ENCODE assay signal across 8 mouse cellular contexts in genomic region chr11:100640159-100640906, GRCm38 (mm10). TPM values are rescaled to one million over a fixed set of nuclear protein-coding genes. Genes with fewer than 3 reads are reported as not detected.
DNase-seq lines count a peak whose midpoint lies in the region; ATAC-seq and TF ChIP-seq lines count a peak whose summit lies in the region.

No protein-coding gene starts in this region.

- peak; percentile 73 for DNase-seq in lung, embryonic 14.5 days
- no peak for DNase-seq in lung, adult 18-20 months
- peak; percentile 57 to 61 for DNase-seq in cerebellum, postnatal 36 days
- DNase-seq in kidney, postnatal 14 days: peak; percentile 31
- DNase-seq in splenic B cell, adult 2 months (ENCODE audit: low read depth, low spot score): peak; percentile 59

- 9% methylated on average over 52 of the region's 52 CpGs for WGBS in lung, embryonic 14.5 days
- 7% methylated on average over 52 of the region's 52 CpGs for WGBS in heart, embryonic 13.5 days

- H3K9me3 ChIP-seq in lung, embryonic 14.5 days (ENCODE audit: low read depth, low read length): no peaks in the 10 kb centered on the region
- H3K9me3 ChIP-seq in heart, embryonic 13.5 days: no peaks in the 10 kb centered on the region

- no peaks in the 10 kb centered on the region for H3K4me1 ChIP-seq in lung, embryonic 14.5 days (ENCODE audit: insufficient read depth)
- H3K4me1 ChIP-seq in heart, embryonic 13.5 days: peaks cover 11% of the 10 kb centered on the region

- peaks cover 22% of the 10 kb centered on the region for H3K27me3 ChIP-seq in lung, embryonic 14.5 days (ENCODE audit: insufficient read depth, low read length)
- peaks cover 74% of the 10 kb centered on the region for H3K27me3 ChIP-seq in heart, embryonic 13.5 days (replicated peaks)
- peaks cover 2% of the 10 kb centered on the region; the same call in 1 of the 2 replicates for H3K27me3 ChIP-seq in splenic B cell, adult 2 months (ENCODE audit: control insufficient read depth, insufficient read depth, low read length, poor library complexity, severe bottlenecking)

- peak overlapping the region; percentile 34 for H3K4me3 ChIP-seq in lung, embryonic 14.5 days (ENCODE audit: low read depth, low read length)
- peak overlapping the region; percentile 52 for H3K4me3 ChIP-seq in heart, embryonic 13.5 days

- no peaks in the 10 kb centered on the region for H3K36me3 ChIP-seq in lung, embryonic 14.5 days (ENCODE audit: insufficient read depth)
- H3K36me3 ChIP-seq in heart, embryonic 13.5 days: no peaks in the 10 kb centered on the region
- H3K36me3 ChIP-seq in splenic B cell, adult 2 months (ENCODE audit: control insufficient read depth, insufficient read depth, low read length, poor library complexity, severe bottlenecking): no peaks in the 10 kb centered on the region

- no peak overlapping the region for H3K27ac ChIP-seq in lung, embryonic 14.5 days (ENCODE audit: low read depth)
- H3K27ac ChIP-seq in heart, embryonic 13.5 days (replicated peaks): no peak overlapping the region

- peak; percentile 21; the same call in 1 of the 2 replicates for ATAC-seq in lung, embryonic 14.5 days (ENCODE audit: insufficient read depth)
- ATAC-seq in heart, embryonic 13.5 days (ENCODE audit: extremely low read depth, insufficient number of reproducible peaks, low FRiP score, low TSS enrichment): no peak
- ATAC-seq in megakaryocyte progenitor cell, adult 5-6 weeks (replicated peaks; ENCODE audit: poor library complexity): peak; percentile 85
- ATAC-seq in erythroid progenitor cell, adult 5-6 weeks (replicated peaks; ENCODE audit: low FRiP score, poor library complexity, severe bottlenecking): no peak

- H3K9ac ChIP-seq in lung, embryonic 14.5 days: 0 out of 2 replicates have a peak overlapping the region, but pooled peaks have one; percentile 6
- H3K9ac ChIP-seq in heart, embryonic 13.5 days: peak overlapping the region; percentile 71

- peak; percentile 68 for TF ChIP-seq CTCF in lung, embryonic 14.5 days (IDR thresholded peaks at IDR 0.05; ENCODE audit: low read depth)

- peak overlapping the region; percentile 71 for H3K4me2 ChIP-seq in lung, embryonic 14.5 days
- peak overlapping the region; percentile 79 for H3K4me2 ChIP-seq in heart, embryonic 13.5 days

RNA-seq across cellular contexts. Expression of gene Dnajc7, which starts 20.4 kb away (rescaled TPM):
- 71.6 and 79.4 TPM in 2 replicates for polyA plus RNA-seq in lung, embryonic 14.5 days (2014; fragmentation: Nextera tagmentation; extraction: Ambion mirVana)
- polyA plus RNA-seq in heart, embryonic 13.5 days (2015; fragmentation: Nextera tagmentation; extraction: Ambion mirVana): 172 and 191 TPM in 2 replicates
- 81.2 and 93.3 TPM in 2 replicates for total RNA-seq in megakaryocyte progenitor cell, adult 5-6 weeks (2015)
- 102 and 136 TPM in 2 replicates for total RNA-seq in megakaryocyte progenitor cell, adult 5-6 weeks (2017)
- total RNA-seq in erythroid progenitor cell, adult 5-6 weeks (2015; ENCODE audit: low replicate concordance): 79.3 and 93.5 TPM in 2 replicates
- 103 and 106 TPM in 2 replicates for total RNA-seq in erythroid progenitor cell, adult 5-6 weeks (2017; ENCODE audit: low replicate concordance)

RNA-seq across cellular contexts. Expression of gene Nkiras2, which starts 21.3 kb away (rescaled TPM):
- polyA plus RNA-seq in lung, embryonic 14.5 days (2014; fragmentation: Nextera tagmentation; extraction: Ambion mirVana): 60.3 and 65.4 TPM in 2 replicates
- 67.0 and 67.3 TPM in 2 replicates for polyA plus RNA-seq in heart, embryonic 13.5 days (2015; fragmentation: Nextera tagmentation; extraction: Ambion mirVana)
- 17.0 and 22.2 TPM in 2 replicates for total RNA-seq in megakaryocyte progenitor cell, adult 5-6 weeks (2015)
- total RNA-seq in megakaryocyte progenitor cell, adult 5-6 weeks (2017): 9.9 and 16.6 TPM in 2 replicates
- 17.2 and 18.0 TPM in 2 replicates for total RNA-seq in erythroid progenitor cell, adult 5-6 weeks (2015; ENCODE audit: low replicate concordance)
- total RNA-seq in erythroid progenitor cell, adult 5-6 weeks (2017; ENCODE audit: low replicate concordance): 5.8 and 9.4 TPM in 2 replicates

RNA-seq across cellular contexts. Expression of gene Zfp385c, which starts 51.9 kb away (rescaled TPM):
- polyA plus RNA-seq in lung, embryonic 14.5 days (2014; fragmentation: Nextera tagmentation; extraction: Ambion mirVana): not detected in 2 replicates
- 0.09 and 0.51 TPM in 2 replicates for polyA plus RNA-seq in heart, embryonic 13.5 days (2015; fragmentation: Nextera tagmentation; extraction: Ambion mirVana)
- not detected in 2 replicates for total RNA-seq in megakaryocyte progenitor cell, adult 5-6 weeks (2015)
- total RNA-seq in megakaryocyte progenitor cell, adult 5-6 weeks (2017): not detected in 2 replicates
- total RNA-seq in erythroid progenitor cell, adult 5-6 weeks (2015; ENCODE audit: low replicate concordance): not detected in 2 replicates
- not detected in 2 replicates for total RNA-seq in erythroid progenitor cell, adult 5-6 weeks (2017; ENCODE audit: low replicate concordance)

Comparison
In these comparisons a context has a peak if more than half of its experiments do, and no peak if none do; other contexts are left out.
1. DNase-seq: peak in lung, embryonic 14.5 days (single experiment), cerebellum, postnatal 36 days (2 of 2), kidney, postnatal 14 days (single experiment) and splenic B cell, adult 2 months (single experiment); none in lung, adult 18-20 months (0 of 2).
2. ATAC-seq: peak in lung, embryonic 14.5 days (single experiment) and megakaryocyte progenitor cell, adult 5-6 weeks (single experiment); none in heart, embryonic 13.5 days (single experiment) and erythroid progenitor cell, adult 5-6 weeks (single experiment).